Mouse (Mus musculus): ENCODE measurements at regions not wholly inside any gene's neighbourhood (a gene's known extent, or its start where the extent isn't known, plus 50 kb on each side); places are given as distances from the start of the nearest gene placed in this dataset.

DNA sequence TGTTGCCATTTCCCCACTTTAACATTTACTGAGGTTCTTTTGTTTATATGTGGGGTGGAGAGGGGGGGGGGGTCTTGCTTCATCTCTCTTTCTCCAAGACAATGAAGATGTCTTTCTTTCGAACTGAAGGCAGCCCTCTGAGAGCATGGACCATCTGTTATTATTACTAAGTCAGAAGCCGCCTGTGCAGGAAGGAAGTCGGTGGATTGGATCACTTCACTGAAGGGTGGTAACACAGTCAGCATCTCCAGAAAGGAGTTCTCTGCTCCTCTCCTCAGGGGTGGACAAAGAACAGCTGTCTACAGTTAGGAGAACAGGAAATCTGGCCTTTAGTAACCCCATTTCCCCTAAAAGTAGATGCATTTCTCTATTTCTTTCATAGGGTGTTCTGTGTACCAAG is 656.1 kb upstream of the Adamts9 start:
- no peak for TF ChIP-seq POLR2A (IDR thresholded peaks at IDR 0.05; ENCODE audit: extremely low read depth, insufficient read depth, low read length)
- TF ChIP-seq CTCF (IDR thresholded peaks at IDR 0.05; ENCODE audit: low read depth, low read length): no peak

All from liver, adult 2 months (tissue).